Mouse (Mus musculus): ENCODE results near the gene Tssk2.
A peak's percentile ranks its signal among the peaks of the same experiment; 100 is the strongest.

Gene Tssk2

DNA sequence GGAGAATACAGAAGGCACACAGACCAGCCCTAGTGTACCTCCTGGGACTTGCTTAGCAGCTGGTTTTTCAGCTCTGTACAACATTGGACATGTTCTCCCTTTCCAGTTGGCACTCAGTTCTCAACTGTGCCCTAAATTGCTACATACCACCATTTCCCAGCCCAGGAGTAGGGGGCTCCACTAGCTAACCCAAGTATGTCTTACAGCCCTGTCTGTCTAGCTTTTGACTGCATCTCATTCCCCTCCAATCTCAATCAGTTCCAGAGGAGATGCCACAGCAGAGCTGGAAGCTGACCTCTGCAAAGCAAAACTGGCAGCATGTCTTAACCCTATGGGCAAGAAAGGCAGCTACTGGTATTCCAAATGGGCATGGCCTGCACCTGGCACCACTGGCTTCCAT is 2.3 kb upstream of the Tssk2 start:
- no peak for ATAC-seq (ENCODE audit: low TSS enrichment)

DNA sequence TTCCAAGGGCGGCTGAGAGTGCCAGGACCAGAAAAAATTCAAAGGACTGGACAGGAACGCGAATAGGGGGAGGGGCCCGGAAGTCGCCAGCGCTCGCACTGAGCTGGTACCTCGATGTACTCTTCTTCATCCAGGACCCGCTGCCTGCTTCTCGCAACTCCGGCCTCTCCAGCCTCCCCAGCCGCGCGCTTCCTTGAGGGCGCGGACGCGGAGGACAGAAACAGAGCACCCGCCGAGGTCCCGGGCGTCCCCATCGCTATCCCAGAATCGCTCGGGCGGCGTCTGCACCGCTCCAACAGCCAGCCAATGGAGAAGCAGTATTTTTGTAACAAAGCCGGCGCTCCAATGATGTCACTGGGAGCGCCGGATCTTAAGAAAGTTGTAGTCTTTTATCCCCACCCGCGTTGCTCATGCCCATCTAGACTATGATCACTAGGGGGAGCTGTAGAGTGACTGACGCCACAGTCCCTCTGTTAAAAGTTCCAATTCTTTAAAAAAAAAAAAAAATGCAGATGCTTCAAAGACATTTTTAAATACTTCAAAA is 12.7 kb downstream of the Tssk2 start, which contains the start of gene Ess2:
Gene Ess2 (minus strand): TSS at position 297 of the 544 bp plus-strand sequence.
- peak; percentile 98 for ATAC-seq (ENCODE audit: low TSS enrichment)

DNA sequence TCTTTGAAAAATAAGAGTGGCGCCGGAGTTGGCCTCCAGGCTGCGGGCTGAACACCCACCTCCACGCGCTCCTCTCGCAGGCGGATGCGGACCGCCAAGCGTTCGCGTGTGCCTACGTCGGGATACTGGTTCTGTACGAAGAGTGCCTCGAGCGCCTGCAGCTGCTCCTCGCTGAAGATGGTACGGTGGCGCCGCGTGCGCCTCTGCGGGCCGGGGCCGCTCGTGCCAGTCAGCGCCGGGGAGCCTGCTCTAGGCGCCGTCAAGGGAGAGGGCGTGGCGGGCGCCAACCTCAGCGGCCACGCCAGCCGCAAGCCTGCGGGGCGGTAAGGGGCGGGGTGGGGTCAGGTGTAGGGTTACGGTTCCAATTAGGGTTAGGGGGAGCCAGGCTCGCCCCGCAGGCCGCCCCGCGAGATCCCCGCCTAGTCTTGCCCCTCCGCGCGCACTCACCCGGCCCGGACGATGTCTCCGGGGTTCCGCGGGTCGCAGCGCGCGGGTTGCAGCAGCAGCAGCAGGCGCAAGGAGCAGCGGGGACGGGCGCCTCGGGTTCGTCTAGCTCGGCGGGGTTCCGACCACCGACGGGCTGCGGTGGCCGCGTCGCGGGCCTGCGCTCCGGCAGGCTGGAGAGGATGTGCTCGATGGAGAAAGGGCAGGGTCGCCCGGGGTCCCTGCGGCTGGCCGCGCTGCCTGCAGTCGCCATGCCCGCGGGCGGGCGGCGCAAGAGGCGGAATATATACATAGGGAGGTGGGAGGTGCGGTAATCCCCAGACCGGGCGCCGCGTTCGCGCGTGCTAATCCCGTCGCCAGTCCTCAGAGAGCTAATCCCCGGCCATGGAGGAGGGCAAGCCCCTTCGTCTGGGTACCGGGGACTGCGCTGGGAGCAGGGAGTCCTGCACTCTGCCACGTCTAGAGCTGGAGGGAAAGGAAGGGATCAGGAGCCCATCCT is 16.1 kb downstream of the Tssk2 start, which contains the start of gene Gsc2:
Gene Gsc2 (minus strand): TSS at position 753 of the 943 bp plus-strand sequence.
- no peak for ATAC-seq (ENCODE audit: low TSS enrichment)

- no peak for ATAC-seq (ENCODE audit: low TSS enrichment)
These were observed 22.1 kb downstream of the Tssk2 start for GRCm38 (mm10) chr16:17920586-17920985.

DNA sequence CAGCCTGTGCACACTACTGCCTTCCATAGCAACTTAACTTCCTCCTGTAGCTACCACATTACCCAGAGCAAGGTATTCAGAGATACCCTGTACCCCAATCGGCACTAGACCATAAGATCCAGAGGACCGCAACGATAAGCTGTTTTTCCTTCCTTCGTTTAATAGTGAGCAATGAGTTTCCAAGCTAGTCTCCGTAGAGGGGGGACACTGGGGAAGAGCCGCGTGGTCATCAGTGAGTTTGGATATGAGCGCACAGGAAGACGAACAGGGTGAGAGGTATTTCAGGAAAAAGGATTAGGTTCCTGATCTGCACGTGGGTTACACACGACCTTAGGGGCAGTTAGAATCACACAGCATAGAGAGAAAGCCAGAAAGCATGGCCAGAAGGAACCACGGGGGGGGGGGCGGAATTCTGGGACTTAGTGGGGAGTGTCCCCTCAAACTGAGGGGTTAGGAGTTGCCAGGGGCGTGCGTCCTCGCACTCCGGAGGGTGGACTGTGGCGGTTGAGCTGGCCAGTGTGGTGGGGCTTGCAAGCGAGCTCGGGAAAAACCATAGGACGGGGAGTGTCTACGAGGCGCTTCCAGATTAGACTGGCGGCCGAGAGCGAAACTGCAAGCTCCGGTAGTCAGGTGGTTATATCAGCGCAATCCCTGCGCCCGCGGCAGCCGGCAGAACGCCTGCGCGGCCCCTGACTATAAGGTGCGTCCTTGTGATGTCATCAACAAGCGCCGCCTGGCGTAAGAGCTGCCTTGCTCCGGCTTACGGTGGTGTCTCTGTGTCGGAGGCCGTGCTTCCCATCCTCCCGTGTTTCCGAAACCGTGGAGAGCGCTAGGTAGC is 23.1 kb downstream of the Tssk2 start:
- ATAC-seq (ENCODE audit: low TSS enrichment), result peak; percentile 95

DNA sequence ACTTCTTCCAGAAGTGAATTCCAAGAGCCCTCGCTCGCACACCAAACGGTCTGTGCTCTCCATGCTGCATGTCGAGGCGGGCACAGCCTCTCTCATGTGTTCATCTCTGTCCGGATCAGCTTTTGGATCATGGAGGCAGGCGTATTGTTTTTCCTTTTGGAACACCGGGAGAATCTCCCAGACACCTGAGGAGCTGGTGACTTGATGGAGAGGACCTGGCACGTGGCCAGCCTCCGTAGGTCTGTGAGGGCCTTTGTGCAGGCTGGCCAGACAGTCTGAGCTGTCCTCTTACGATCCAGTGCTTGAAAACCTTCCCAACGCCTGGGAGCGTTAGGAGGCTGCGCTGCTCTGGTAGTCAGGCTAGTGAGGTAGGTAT is 23.7 kb downstream of the Tssk2 start:
- ATAC-seq (ENCODE audit: low TSS enrichment), result 0 out of 2 replicates have a peak, but pooled peaks have one; percentile 10

DNA sequence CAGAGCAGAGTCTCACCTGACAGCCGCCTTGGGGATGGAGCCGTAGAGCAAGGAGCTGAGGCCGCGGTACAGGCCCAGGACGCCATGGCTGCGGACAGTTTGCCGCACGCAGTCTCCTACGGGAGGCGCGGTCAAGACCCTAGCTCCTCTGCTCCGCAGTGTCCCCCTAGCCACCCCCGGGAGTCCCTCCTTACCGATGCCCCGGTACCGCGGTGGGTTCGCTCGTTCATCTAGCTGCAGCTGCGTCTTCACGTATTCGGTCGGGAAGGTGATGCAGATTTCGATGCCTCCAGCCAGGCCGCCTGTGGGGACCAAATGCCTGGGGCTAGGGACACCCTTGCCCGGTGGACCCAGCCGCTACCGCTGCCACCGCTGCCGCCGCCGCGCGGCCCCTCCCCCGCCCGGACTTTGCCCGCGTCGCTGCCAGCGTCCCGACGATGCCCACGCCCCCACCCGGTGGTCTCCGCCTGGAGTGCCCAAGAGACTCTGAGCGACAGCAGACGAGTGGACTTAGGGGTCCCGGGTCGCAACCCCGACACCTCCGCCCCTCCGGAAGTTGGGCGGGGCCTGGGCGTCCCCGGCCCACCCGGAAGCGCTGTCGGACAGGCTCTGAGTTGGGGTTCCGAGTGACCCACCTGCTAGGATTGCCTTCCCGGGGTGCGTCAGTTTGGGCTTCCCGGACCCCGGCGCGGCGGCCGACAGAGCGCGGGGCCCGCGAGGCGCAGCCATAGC is 29.1 kb downstream of the Tssk2 start:
- ATAC-seq (ENCODE audit: low TSS enrichment), result peak; percentile 10; the same call in 1 of the 2 replicates

DNA sequence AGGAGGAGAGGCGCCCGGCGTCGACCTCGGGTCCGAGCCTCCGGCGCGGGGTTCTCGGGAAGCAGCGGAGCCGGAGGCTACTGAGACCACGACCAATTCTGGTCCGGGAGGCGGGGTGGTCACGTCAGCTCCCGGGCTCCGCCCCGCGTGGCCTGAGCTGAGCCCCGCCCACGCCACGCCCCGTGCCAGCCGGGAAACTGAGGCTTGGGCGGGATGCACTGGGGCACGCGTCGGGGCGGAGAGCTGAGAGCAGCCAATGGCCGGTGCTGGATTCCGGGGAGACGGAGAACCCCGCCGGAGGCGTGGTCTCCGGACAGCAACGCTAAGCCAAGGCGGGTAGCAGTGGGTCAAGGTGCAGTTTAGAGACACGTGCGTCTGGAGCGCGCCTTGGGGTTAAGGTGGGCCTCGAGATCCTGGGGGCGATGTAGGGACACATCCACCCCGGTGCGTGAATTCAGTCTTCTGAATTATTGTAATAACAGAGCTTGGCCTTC is 29.7 kb downstream of the Tssk2 start, which contains the start of gene Slc25a1:
Gene Slc25a1 (minus strand): TSS at position 133 of the 494 bp plus-strand sequence.
- ATAC-seq (ENCODE audit: low TSS enrichment), result peak; percentile 58

DNA sequence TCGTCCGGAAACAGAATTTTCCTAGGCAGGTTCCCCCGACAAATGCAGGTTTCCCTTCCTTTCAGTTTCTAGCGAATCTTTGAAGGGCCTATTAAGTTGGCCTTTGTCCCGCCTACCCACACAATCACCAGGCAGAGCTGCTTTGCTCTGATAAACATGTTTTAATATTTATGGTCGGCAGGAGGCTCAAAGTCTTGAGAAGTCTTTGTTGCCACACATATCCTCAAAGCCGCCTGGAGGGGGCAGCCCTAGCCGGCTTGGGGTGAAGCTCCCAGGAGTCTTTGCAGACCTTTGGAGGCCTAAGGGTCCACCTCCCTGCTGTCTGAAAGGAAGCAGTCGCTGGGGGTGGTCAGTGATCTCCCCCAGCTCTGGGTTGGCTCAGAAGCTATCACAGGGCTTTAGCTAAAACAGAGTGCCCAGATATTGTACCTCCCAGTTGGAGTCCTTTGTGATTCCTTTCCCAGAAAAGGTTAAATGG is 30.2 kb downstream of the Tssk2 start:
- peak; percentile 35; the same call in 1 of the 2 replicates for ATAC-seq (ENCODE audit: low TSS enrichment)

GRCm38 (mm10) chr16:17929211-17929610 is 30.8 kb downstream of the Tssk2 start:
- no peak for ATAC-seq (ENCODE audit: low TSS enrichment)

DNA sequence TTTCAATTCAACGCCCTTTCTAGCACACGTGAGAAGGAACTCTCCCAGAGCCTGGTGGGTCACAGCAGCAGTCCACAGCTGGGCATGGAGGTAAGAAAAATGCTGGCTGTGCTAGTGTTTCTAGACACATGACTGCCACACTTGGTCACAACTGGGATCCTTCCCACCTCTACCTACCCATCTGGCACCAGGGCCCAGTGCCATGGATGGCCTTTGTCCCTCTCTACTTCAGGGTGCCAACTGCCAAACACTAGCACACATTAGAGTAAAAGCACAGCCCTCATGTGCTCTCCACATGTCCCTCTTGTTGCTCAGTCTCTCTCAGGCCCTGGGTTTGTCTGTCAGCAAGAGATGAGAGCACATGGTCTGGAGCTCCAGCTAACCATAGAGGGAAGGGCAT is 31.2 kb downstream of the Tssk2 start:
- no peak for ATAC-seq (ENCODE audit: low TSS enrichment)

DNA sequence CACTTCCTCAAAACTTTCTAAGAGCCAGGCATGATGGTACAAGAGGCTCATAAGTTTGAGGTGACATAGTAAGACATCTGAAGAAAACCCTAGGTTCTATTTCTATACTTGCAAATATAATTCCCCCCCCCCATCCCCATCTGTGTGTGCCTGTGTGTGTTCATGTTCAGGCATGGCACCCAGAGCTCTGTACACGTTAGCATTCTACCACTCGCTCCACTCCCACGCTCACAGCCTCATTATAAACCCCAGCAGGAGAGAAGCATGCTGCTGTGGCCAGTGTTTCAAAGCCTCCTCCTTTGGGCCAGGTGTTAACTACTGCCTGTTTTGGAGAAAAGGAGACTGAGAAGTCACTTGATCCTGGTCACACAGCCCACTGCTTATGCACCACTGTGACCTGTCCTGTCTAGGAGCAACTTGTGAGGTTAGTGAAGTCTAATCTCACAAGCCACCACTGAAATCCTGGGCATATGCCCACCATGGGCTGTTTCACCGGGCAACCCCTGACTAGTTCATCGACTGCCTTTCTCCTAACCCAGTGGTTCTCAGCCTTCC is 33.5 kb downstream of the Tssk2 start:
- ATAC-seq (ENCODE audit: low TSS enrichment), result peak; percentile 21; the same call in 1 of the 2 replicates

GRCm38 (mm10) chr16:17933594-17934444 is 35.4 kb downstream of the Tssk2 start:
- no peak for ATAC-seq (ENCODE audit: low TSS enrichment)

DNA sequence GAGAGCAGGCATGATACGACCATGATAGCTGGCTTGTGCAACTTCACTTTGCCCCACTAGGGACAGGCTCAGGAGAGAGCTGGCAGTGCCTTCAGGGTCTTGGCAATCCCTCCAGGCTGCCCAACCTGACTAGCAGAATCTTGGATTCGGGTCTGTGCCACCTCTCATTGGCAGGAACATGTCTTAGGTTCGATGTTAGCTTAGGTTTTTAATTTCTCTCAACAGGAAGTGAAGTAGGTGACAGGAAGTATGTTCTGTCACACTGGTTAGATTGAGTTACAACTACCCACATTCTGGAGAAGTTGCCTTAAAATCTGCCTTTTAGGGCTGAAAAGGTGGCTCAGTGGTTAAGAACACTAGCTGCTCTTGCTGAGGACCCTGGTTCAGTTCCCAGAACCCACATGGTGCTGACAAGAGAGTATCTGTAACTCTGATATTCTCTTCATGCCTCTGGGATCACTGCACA is 36.0 kb downstream of the Tssk2 start:
- ATAC-seq (ENCODE audit: low TSS enrichment), result no peak

DNA sequence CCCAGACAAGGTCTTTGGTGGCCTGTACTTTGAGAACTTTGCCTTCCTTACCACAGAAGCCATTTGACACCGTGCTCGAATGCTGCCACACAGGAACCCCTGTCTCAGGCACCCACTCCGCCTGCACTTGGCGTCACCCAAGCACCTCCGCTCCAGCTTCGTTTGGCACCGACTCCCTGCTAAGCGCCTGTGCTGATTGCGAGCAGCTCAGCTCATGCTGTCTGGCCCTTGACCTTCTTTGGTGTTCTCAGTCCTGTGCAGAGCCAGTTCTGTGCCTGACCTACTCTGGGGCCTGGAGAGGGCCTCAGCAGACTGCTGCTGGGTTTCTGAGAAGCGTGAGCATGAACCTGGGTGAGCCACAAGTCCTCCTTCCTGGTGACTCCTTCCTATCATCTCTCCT is 38.3 kb downstream of the Tssk2 start:
- no peak for ATAC-seq (ENCODE audit: low TSS enrichment)

- ATAC-seq (ENCODE audit: low TSS enrichment), result no peak
These were observed 39.8 kb downstream of the Tssk2 start for GRCm38 (mm10) chr16:17938187-17938586.

DNA sequence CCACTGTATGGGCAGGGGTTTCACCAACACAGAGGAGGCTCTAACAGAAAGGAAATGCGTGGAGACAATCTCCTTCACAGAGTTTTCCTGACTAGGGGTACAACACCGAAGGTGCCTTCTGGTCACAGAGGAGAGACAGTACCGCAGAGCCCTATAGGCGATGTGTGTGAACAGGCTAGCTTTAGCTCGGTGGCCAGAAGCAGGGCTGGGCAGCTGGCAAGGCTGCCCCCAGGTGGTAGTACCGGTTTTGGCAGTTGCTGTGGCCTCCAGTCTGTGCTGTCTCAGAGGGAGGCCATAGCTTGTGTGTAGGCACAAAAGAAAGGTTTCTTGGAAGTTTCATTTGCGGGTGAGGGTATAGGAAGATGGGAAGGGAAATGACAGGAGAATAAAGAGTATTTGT is 40.4 kb downstream of the Tssk2 start:
- peak; percentile 93 for ATAC-seq (ENCODE audit: low TSS enrichment)

DNA sequence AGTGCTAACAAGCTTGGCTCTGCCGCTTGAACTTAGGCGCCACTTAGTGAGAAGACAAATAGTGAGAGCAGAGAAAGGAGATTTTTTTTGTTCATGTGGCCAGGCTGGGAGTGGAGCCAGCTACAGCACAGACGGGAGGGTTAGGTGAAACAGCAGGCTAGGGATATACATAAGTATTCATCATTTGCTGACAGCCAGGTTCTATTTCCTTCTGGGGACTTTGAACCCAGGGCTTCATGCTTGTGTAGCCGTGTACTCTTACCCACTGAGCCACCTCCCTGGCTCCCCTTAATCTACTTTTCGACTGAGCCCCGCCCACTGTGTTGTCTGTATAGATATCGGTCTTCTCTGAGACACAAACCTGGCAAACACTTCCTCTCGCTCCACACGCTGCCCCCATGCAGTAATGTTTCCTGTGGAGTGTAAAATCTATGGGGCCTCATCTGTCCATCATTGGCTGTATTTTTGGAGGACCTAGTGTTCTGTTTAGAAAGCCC is 40.9 kb downstream of the Tssk2 start:
- ATAC-seq (ENCODE audit: low TSS enrichment), result no peak

GRCm38 (mm10) chr16:17943466-17943865 is 45.0 kb downstream of the Tssk2 start:
- no peak for ATAC-seq (ENCODE audit: low TSS enrichment)
